Mouse (Mus musculus): ENCODE results near the gene Rbm39. TPM values are rescaled to one million over a fixed set of nuclear protein-coding genes. Genes with fewer than 3 reads are reported as not detected.

Gene Rbm39
- polyA plus RNA-seq, 1 experiment = 472 TPM

- Histone ChIP-seq H3K4me3 (ENCODE audit: insufficient read depth, low read length) (no peak overlapping the region), H3K4me1 (ENCODE audit: control insufficient read depth, insufficient read depth, low read length) (peaks cover 9% of the 10 kb centered on the region), H3K27ac (ENCODE audit: insufficient read depth, low read depth, low read length) (no peak overlapping the region)
- TF ChIP-seq CTCF (IDR thresholded peaks at IDR 0.05; ENCODE audit: low read depth, low read length) (no peak), POLR2A (IDR thresholded peaks at IDR 0.05; ENCODE audit: borderline replicate concordance, low read depth, low read length) (no peak)
These were observed 33.6 kb downstream of the Rbm39 start for GRCm38 (mm10) chr2:156146272-156146989.

- TF ChIP-seq POLR2A (IDR thresholded peaks at IDR 0.05; ENCODE audit: borderline replicate concordance, low read depth, low read length) = no peak
- no peak for TF ChIP-seq CTCF (IDR thresholded peaks at IDR 0.05; ENCODE audit: low read depth, low read length)
- H3K4me1 ChIP-seq (ENCODE audit: control insufficient read depth, insufficient read depth, low read length) = peaks cover 9% of the 10 kb centered on the region
- H3K27ac ChIP-seq (ENCODE audit: insufficient read depth, low read depth, low read length) = no peak overlapping the region
- H3K4me3 ChIP-seq (ENCODE audit: insufficient read depth, low read length) = no peak overlapping the region
These were observed 34.4 kb downstream of the Rbm39 start for GRCm38 (mm10) chr2:156145486-156146130.

GRCm38 (mm10) chr2:156143953-156144724 lies 35.9 kb downstream of the Rbm39 start, which contains the start of the genes Romo1 and Nfs1:
Gene Romo1 (plus strand): TSS chr2:156144039.
Gene Nfs1 (minus strand): TSS chr2:156144186.
- H3K4me3 ChIP-seq (ENCODE audit: insufficient read depth, low read length) = peak within 1 kb of the TSS; percentile 76
- H3K4me1 ChIP-seq (ENCODE audit: control insufficient read depth, insufficient read depth, low read length) = peaks cover 9% of the 10 kb centered on the region
- TF ChIP-seq CTCF (IDR thresholded peaks at IDR 0.05; ENCODE audit: low read depth, low read length) (no peak), POLR2A (IDR thresholded peaks at IDR 0.05; ENCODE audit: borderline replicate concordance, low read depth, low read length) (no peak; the same call in 1 of the 2 replicates)
- H3K27ac ChIP-seq (ENCODE audit: insufficient read depth, low read depth, low read length) = peak within 1 kb of the TSS; percentile 33

DNA sequence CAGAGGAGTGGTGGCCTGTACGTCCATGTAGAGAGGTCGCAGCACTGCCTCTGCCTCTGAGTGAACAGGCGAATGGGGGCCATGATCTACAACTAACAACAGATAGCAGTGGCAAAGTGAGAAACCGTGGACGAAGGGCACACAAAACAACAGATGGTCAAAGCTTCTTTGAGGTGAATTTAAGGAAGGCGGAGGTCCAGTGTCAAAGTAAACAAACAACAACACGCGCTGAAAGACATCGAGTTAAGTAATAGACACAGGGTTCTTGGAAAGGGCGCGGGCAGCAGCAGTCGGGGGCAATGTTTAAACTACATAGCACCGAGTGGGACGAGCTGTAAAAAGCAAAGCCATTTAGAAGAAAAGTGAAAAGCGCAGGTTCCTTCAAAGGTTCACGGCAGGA lies 36.7 kb downstream of the Rbm39 start:
- peaks cover 9% of the 10 kb centered on the region for H3K4me1 ChIP-seq (ENCODE audit: control insufficient read depth, insufficient read depth, low read length)
- H3K27ac ChIP-seq (ENCODE audit: insufficient read depth, low read depth, low read length) = no peak overlapping the region
- TF ChIP-seq CTCF (IDR thresholded peaks at IDR 0.05; ENCODE audit: low read depth, low read length) (no peak), POLR2A (IDR thresholded peaks at IDR 0.05; ENCODE audit: borderline replicate concordance, low read depth, low read length) (no peak)
- H3K4me3 ChIP-seq (ENCODE audit: insufficient read depth, low read length) = peak overlapping the region; percentile 76

DNA sequence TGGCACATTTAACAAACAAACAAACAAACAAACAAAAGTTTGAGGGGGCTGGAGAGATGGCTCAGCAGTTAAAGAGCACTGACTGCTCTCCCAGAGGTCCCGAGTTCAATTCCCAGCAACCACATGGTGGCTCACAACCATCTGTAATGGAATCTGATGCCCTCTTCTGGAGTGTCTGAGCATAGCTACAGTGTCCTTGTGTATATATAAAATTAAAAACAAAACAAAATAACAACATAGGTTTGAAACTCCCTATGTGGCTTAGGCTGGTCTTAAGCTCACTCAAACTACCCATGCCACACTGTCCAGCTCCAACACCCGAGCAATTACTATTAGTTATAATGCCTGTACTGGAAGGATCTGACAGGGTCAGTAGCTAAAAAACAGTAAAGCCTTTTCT lies 37.2 kb downstream of the Rbm39 start:
- Histone ChIP-seq H3K4me3 (ENCODE audit: insufficient read depth, low read length) (peak overlapping the region; percentile 76), H3K4me1 (ENCODE audit: control insufficient read depth, insufficient read depth, low read length) (peaks cover 9% of the 10 kb centered on the region), H3K27ac (ENCODE audit: insufficient read depth, low read depth, low read length) (no peak overlapping the region)
- TF ChIP-seq CTCF (IDR thresholded peaks at IDR 0.05; ENCODE audit: low read depth, low read length) (no peak), POLR2A (IDR thresholded peaks at IDR 0.05; ENCODE audit: borderline replicate concordance, low read depth, low read length) (no peak)

- H3K4me1 ChIP-seq (ENCODE audit: control insufficient read depth, insufficient read depth, low read length) = no peaks in the 10 kb centered on the region
- TF ChIP-seq POLR2A (IDR thresholded peaks at IDR 0.05; ENCODE audit: borderline replicate concordance, low read depth, low read length) (no peak), CTCF (IDR thresholded peaks at IDR 0.05; ENCODE audit: low read depth, low read length) (no peak)
- H3K4me3 ChIP-seq (ENCODE audit: insufficient read depth, low read length) = no peak overlapping the region
- no peak overlapping the region for H3K27ac ChIP-seq (ENCODE audit: insufficient read depth, low read depth, low read length)
These were observed 44.3 kb downstream of the Rbm39 start for GRCm38 (mm10) chr2:156135695-156136094.

- no peak for TF ChIP-seq POLR2A (IDR thresholded peaks at IDR 0.05; ENCODE audit: borderline replicate concordance, low read depth, low read length)
- Histone ChIP-seq H3K27ac (ENCODE audit: insufficient read depth, low read depth, low read length) (no peak overlapping the region), H3K4me3 (ENCODE audit: insufficient read depth, low read length) (no peak overlapping the region), H3K4me1 (ENCODE audit: control insufficient read depth, insufficient read depth, low read length) (no peaks in the 10 kb centered on the region)
These were observed 45.9 kb downstream of the Rbm39 start for GRCm38 (mm10) chr2:156134161-156134560.

DNA sequence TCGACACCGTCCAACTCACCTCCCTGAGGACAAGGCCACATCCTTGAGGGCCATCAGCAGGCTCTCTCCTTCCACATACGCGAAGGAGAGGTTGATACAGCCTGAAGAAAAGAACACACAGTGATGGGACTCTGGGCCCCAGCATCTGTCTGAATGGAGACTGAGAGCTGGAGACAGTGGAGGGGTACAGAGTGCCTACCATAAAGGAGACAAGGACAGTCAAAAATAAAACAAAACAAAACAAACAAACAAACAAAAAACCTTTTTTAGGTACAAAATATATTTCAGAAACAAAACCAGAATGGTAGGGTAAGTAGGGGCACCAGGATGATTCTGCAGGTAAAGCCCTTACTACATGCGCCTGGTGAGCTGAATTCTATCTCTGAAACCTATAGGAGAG lies 53.0 kb downstream of the Rbm39 start, which contains the start of gene Gm28036:
Gene Gm28036 (minus strand): TSS at position 101 of the 400 bp plus-strand sequence.
- Histone ChIP-seq H3K27ac (ENCODE audit: insufficient read depth, low read depth, low read length) (no peak within 1 kb of the TSS), H3K4me3 (ENCODE audit: insufficient read depth, low read length) (no peak within 1 kb of the TSS), H3K4me1 (ENCODE audit: control insufficient read depth, insufficient read depth, low read length) (no peaks in the 10 kb centered on the region)
- TF ChIP-seq CTCF (IDR thresholded peaks at IDR 0.05; ENCODE audit: low read depth, low read length) (no peak), POLR2A (IDR thresholded peaks at IDR 0.05; ENCODE audit: borderline replicate concordance, low read depth, low read length) (no peak)

GRCm38 (mm10) chr2:156123731-156124130 lies 56.3 kb downstream of the Rbm39 start:
- no peak for TF ChIP-seq CTCF (IDR thresholded peaks at IDR 0.05; ENCODE audit: low read depth, low read length)
- no peak for TF ChIP-seq POLR2A (IDR thresholded peaks at IDR 0.05; ENCODE audit: borderline replicate concordance, low read depth, low read length)
- H3K27ac ChIP-seq (ENCODE audit: insufficient read depth, low read depth, low read length) = no peak overlapping the region
- H3K4me1 ChIP-seq (ENCODE audit: control insufficient read depth, insufficient read depth, low read length) = no peaks in the 10 kb centered on the region
- no peak overlapping the region for H3K4me3 ChIP-seq (ENCODE audit: insufficient read depth, low read length)

Data from bone marrow macrophage, adult 2 months (primary cell).